Mouse (Mus musculus) yolk sac, embryonic 10.5 days (tissue): ENCODE measurements around the gene Gper1.

Source experiments
- DNase-seq: peaks from one replicate; pipeline ENCODE4 v3.0.0-alpha.2; 2017; ENCODE audit warnings: low spot score

The Gper1 gene

DNA sequence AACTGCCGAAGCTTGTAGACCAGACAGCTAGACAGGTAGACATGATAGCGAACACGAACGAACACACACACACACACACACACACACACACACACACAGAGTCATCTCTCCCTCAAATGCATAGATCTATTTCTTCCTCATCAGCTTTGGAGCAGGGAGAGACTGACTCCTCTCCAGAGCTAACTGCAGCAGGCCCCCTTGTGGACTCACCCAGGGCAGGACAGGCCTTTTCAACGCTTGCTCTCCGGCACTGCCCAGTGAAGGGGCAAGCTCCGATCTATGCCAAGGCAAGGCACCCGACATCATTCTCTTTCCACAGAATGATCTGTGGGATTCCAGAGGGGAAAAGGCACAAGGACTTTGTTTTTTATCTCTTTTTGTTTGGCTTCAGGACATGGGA is 22.3 kb downstream of the Gper1 start:
- DNase-seq: no peak

GRCm38 (mm10) chr5:139448025-139448424 is 25.1 kb downstream of the Gper1 start:
- DNase-seq: no peak

DNA sequence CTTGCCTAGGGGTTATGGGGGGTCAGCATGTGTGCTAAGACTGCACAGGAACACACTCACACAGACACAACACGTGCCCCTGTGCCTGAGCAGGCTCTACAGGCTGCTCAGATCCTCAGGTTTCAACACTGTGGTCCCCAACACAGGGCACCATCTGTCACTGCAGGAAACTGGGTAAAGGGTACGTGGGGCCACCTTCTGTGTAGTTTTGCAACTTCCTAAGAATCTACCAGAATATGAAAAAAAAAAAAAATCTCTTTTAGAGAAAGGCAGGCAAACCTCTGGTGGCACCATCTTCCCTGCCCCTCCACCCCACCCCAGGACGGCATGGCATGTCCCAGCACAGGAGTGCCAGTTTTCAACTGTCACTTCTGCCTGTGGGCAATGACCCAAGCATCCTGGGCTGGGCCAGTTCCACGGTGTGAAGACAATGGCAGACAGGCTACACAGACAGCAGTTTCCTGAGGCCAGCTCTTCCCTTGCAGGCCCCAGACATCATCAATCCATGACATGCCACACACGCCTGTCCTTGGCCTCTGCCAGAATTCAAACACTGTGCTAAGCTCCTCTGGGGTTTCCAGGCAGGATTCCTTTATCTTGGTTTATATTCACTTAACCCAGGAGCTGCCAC is 26.3 kb downstream of the Gper1 start:
- no peak for DNase-seq

- DNase-seq: no peak
These were observed 27.0 kb downstream of the Gper1 start for GRCm38 (mm10) chr5:139449926-139450325.

GRCm38 (mm10) chr5:139453031-139453430 is 30.1 kb downstream of the Gper1 start:
- no peak for DNase-seq

GRCm38 (mm10) chr5:139455166-139455565 is 32.2 kb downstream of the Gper1 start:
- no peak for DNase-seq

DNA sequence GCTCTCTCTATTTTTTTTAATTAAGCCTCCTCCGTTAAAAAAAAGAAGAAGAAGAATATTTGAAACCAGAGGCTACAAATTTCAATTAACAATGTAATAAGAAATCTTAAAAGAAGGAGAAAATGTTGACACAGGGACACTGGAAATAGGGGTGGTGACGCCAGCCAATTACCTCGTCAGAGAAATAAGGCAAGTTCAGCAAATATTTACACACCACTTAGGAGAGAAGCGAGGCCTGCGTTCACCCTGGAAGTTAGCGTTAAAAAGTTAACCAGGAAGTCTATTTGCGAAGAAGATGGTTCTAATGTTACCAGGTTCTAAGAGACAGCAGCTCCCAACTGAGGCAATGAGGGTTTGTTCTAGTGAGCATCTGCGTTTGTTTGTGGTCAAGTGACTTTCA is 34.3 kb downstream of the Gper1 start:
- no peak for DNase-seq

- DNase-seq: no peak
These were observed 37.0 kb downstream of the Gper1 start for GRCm38 (mm10) chr5:139459938-139460337.

DNA sequence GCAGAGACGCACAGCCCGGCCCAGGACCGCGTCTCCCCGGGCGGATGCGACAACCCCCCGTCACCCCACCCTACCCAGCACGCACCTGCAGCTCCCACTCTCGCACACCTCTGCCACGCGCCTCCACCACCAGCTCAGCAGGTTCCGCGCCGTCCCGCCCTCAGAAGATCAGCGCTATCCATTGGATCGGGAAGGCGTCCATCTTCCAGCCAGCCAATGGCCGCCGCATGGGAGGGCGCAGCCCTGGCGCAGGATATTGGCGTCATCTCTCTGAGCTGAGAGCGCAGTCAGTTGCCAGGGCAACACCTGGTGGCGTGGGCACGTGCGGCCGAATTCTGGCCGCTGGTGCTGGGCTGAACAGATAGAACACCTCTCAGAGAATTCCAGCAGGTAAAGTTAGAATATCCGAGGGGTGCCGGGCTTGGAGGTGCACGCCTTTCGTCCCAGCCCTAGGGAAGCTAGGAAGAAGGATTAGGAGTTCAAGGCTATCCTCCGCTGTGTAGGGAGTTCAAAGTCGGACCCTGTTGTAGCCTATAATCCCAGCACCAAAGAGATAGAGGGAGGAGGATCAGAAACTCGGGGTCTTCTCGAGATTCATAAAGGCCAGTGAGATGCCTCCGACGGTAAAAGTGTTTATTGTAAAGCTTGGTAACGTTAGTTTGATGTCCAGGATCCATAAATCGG is 37.6 kb downstream of the Gper1 start, which contains the start of gene 3110082I17Rik:
Gene 3110082I17Rik, minus strand, starts transcription at position 144 of the 684 bp plus-strand sequence.
- peak; percentile 96 for DNase-seq

- no peak for DNase-seq
These were observed 41.9 kb downstream of the Gper1 start for GRCm38 (mm10) chr5:139464874-139465273.

- DNase-seq: no peak
These were observed 43.4 kb downstream of the Gper1 start for GRCm38 (mm10) chr5:139466373-139466772.

GRCm38 (mm10) chr5:139466801-139467200 is 43.9 kb downstream of the Gper1 start:
- DNase-seq: no peak

DNA sequence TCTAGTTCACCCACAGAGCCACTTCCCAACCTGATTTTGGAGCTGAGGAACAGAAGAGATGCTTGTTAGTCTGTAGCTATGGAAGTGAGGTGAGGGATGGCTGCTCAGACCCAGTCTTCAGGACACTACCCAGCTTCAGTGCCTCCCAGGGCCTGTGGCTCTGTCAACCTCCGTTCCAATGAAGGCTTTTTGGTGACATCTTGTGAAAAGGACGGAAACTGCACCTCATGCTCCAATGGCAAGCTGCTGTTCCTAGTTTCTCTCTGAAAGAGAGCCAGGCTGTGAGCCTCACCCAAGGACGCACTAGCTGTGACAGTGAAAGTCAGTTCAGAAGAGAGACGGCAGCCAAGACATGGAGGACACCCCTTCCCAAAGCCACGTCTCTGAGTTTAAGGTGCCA is 45.0 kb downstream of the Gper1 start:
- DNase-seq: no peak

DNA sequence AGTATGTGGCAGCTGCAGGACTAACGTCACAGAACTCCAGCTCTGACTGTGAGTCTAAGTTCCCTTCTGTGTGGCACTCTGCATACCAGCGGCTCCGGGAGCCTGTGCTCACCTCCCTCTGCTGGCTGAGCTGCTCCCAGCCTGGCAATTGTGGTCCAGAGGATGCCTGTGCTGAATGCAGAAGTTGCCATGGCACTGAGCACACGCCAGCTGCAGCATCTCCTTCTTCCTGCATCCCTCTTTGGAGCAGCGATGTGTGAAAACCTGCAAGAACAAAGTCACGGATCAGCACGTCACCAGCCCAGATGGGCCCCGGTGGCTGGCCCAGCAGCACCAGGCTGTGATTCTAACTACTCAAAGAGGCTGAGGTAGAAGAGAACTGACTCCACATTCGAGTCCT is 51.8 kb downstream of the Gper1 start:
- DNase-seq: no peak
